Mouse (Mus musculus) cerebellum, adult (tissue): ENCODE data around the gene LTO1.

ENCODE experiments used
- ATAC-seq: cut with Nextera tagmentation; 2 replicates; pipeline ENCODE4 v1.9.2; 2017; ENCODE audit warnings: mild to moderate bottlenecking, moderate library complexity, mixed read lengths; ENCODE audit not compliant: insufficient number of reproducible peaks, low FRiP score, low TSS enrichment

The LTO1 gene

GRCm38 (mm10) chr7:144906708-144907397 lies 8.0 kb upstream of the LTO1 start:
- ATAC-seq, result 0 out of 2 replicates have a peak, but pooled peaks have one; percentile 40

- ATAC-seq, result no peak
These were observed 7.1 kb upstream of the LTO1 start for GRCm38 (mm10) chr7:144907793-144908192.

GRCm38 (mm10) chr7:144908705-144909104 lies 6.2 kb upstream of the LTO1 start:
- ATAC-seq, result no peak

DNA sequence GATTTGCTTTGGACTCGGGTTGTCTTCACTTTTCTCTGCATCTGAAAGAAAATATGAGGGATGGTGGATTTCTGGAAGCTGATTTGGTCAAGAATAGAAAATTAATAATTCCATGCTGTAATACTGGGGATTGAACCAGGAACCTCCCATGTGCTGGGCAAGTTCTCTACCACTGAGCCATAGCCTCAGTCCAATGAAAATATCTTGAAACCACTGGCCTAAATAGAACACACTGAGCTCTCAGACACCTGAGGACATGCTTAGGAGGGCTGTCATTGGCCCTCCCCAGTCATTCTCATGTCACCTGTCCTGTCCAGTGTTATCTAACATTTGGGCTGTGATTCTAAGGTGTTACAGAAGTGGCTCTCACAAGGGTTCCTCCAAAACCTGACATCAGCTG lies 3.8 kb upstream of the LTO1 start:
- ATAC-seq, result no peak

- ATAC-seq, result peak; percentile 53; the same call in 1 of the 2 replicates
These were observed 2.0 kb upstream of the LTO1 start for GRCm38 (mm10) chr7:144912897-144913296.

GRCm38 (mm10) chr7:144914296-144914947 lies 478 bp upstream of the LTO1 start:
- peak; percentile 67 for ATAC-seq

DNA sequence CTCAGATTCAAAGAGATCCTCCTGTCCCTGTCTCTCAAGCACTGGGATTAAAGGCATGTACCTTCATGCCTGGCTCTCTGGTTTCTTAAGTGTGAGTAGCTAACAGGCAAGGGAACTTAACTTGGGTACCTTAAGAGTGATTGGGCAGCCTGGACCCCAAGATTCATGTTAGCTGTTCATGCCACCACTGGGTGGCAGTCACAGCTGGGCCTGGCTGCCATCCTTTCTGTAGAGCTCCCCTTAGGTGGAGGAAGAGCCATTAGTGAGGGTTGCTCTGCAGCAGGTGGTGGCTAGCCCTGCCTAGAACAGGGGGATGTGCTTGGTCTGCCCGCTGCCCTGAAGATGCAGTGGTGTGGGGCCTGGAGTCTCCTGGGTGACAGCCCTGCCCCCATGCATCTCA lies 3.9 kb downstream of the LTO1 start:
- no peak for ATAC-seq

- ATAC-seq, result no peak
These were observed 12.7 kb downstream of the LTO1 start for GRCm38 (mm10) chr7:144927591-144927990.

- ATAC-seq, result no peak
These were observed 13.3 kb downstream of the LTO1 start for GRCm38 (mm10) chr7:144928009-144928888.

GRCm38 (mm10) chr7:144928889-144929210 lies 13.9 kb downstream of the LTO1 start:
- no peak for ATAC-seq

- ATAC-seq, result no peak
These were observed 14.6 kb downstream of the LTO1 start for GRCm38 (mm10) chr7:144929506-144929905.

- no peak for ATAC-seq
These were observed 15.0 kb downstream of the LTO1 start for GRCm38 (mm10) chr7:144929931-144930330.

DNA sequence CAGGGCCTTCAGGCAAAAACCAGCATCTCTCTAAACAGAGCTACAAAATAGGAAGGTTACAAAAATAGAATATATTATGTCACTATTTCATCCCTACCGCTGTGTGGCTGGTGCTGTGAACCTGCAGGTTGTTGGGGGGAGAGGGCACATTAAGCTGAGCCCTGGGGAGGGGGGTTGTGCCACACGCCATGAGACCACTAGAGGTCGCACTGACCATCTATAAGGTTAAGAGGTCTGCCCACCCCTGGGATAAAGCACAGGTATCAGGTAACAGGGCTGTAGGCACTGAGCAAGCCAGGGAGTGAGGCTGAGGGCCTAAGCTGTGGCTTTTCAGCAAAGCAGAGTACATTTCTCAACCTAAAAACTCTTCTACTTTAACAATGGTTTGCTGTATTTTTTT lies 16.9 kb downstream of the LTO1 start:
- ATAC-seq, result no peak

DNA sequence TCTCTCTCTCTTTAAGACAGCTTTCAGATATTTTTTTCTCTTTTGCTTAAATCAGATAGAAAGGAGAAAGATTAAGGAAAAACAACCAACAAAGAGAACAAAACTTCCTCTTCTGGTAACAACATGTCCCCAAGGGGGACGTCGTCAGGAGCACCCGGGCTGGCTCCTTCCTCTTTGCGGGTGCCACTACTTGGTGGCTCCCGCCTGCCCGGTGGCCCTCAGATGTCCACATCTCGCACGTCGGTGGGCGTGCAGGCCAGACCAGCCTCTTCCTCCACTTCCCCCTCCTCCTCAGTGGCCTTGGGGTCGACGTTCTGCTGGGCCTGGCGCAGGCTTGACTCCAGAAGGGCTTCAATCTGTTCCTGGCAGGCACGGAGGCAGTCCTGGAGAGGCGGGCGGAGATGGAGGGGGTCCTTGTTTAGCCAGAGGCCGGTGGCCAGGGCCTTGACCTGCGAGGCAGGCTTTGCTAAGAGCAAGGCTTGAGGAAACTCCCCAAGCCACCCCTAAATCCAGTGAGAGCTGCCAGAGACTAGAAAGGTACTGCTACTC lies 17.6 kb downstream of the LTO1 start:
- no peak for ATAC-seq

GRCm38 (mm10) chr7:144933336-144933735 lies 18.4 kb downstream of the LTO1 start:
- no peak for ATAC-seq

- no peak for ATAC-seq
These were observed 18.9 kb downstream of the LTO1 start for GRCm38 (mm10) chr7:144933796-144934195.

DNA sequence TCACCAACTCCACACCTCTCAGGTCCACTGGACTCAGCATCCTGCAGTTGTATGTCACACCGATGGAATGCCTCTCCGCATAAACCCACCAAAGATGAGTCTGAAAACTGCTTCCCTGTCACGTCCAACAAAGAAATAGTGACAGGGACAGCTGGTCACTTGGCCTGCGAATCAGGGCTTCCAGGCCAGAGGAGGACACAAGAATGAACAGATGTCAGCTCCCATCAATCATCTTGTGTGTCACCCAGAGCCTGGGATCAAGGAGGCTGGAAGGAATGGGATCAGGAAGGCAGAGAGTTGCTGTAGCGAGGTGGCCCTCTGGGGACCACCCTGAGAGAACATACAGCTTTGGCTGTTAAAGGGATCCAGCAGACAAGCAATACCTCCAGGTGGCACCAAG lies 20.0 kb downstream of the LTO1 start:
- no peak for ATAC-seq

DNA sequence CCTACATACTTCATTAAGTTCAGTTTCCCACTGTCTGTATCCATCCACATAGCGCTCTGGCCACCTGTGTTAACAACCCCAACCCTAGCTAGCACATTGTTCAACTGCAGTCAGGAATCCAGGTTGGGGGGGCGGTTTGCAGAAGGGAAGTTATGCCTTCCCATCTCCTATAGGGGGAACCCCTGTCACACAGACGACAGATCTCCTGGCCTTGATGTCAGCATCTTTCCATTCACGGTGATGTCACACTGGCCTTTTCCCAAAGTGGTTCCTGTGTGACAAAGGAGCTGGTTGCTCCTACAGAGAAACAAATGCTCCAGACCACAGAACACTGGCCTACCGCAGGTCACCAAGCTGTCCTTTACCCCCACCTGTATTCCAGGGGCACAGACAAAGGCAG lies 20.7 kb downstream of the LTO1 start:
- ATAC-seq, result peak; percentile 37; the same call in 1 of the 2 replicates

DNA sequence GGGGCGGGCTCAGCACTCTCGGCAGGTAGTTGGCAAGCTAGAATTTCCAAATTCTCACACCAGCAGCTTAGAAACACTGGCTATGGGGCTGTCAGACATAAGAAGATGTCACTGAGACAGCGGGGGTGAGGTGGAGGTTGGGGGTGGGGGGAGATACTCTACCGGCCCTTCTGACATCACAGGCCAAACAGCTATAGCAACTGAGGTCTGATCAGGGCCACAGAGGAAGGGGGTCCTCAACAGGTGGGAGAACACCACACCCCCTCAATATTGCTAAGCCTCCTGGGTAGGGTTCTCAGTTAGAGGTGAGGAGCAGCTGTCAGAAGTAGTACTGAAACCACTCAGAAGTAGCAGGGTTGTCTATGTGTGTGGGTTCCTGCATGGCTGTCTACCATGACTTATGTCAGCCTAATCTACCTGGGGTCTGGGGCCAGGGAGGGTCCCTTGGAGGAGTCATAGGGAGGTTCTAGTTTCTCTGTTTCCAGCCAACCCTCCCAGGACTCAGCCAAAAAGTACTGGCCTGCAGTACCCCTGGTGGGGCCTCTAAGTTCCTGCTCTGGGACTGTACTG lies 21.5 kb downstream of the LTO1 start:
- ATAC-seq, result no peak

- ATAC-seq, result peak; percentile 52
These were observed 22.6 kb downstream of the LTO1 start for GRCm38 (mm10) chr7:144937490-144937889.
